Mouse (Mus musculus) bone marrow macrophage, adult 2 months (primary cell): ENCODE measurements around the gene Coq8b.

Experiments used
- CTCF ChIP-seq: IDR thresholded peaks from 2 replicates; pipeline ENCODE4 v1.5.1; 2012; ENCODE audit warnings: low read depth, mild to moderate bottlenecking, low read length, moderate library complexity
- POLR2A ChIP-seq: IDR thresholded peaks from 2 replicates; pipeline ENCODE4 v1.6.1; 2012; ENCODE audit warnings: mild to moderate bottlenecking, low read depth, low read length, borderline replicate concordance

GRCm38 (mm10) chr7:27197136-27197535, 35.7 kb upstream of the Coq8b start:
- TF ChIP-seq CTCF: no peak
- no peak for TF ChIP-seq POLR2A
